Mouse (Mus musculus): ENCODE results near the gene Rpl9-ps6. TPM values are rescaled to one million over a fixed set of nuclear protein-coding genes. Genes with fewer than 3 reads are reported as not detected.
A peak's percentile ranks its signal among the peaks of the same experiment; 100 is the strongest.
"Not testable (repeated sequence)": the region's sequence is repeated elsewhere in the genome, so short reads cannot be mapped to it uniquely, and the experiment has no call there.

The Rpl9-ps6 gene
- total and polyA plus RNA-seq, 2 experiments from 2014 or later, result 35.0 to 53.9 TPM

- WGBS, result 86% methylated on average over 5 of the region's 5 CpGs
- no peak for TF ChIP-seq CTCF (IDR thresholded peaks at IDR 0.05; ENCODE audit: low read depth)
- no peaks in the 10 kb centered on the region for H3K9me3 ChIP-seq (ENCODE audit: low read length)
- no peak overlapping the region for H3K4me3 ChIP-seq (ENCODE audit: low read length)
- no peaks in the 10 kb centered on the region for H3K4me1 ChIP-seq (ENCODE audit: insufficient read depth, low read length)
- no peak overlapping the region for H3K9ac ChIP-seq (replicated peaks; ENCODE audit: low read length)
- no peak overlapping the region for H3K27ac ChIP-seq
- no peak for ATAC-seq
- H3K36me3 ChIP-seq (ENCODE audit: insufficient read depth, low read length), result peaks cover 10% of the 10 kb centered on the region; the same call in 1 of the 2 replicates
- DNase-seq (ENCODE audit: low spot score), result no peak
- H3K4me2 ChIP-seq (ENCODE audit: low read depth, low read length), result no peak overlapping the region
- H3K27me3 ChIP-seq (ENCODE audit: insufficient read depth, low read length), result no peaks in the 10 kb centered on the region
Measured at GRCm38 (mm10) chr19:32492981-32493380, 26.6 kb upstream of the Rpl9-ps6 start.

- peak; percentile 7; the same call in 1 of the 2 replicates for TF ChIP-seq CTCF (IDR thresholded peaks at IDR 0.05; ENCODE audit: low read depth)
- DNase-seq (ENCODE audit: low spot score) (no peak), ATAC-seq (no peak)
- no peak overlapping the region for H3K27ac ChIP-seq
- H3K9ac ChIP-seq (replicated peaks; ENCODE audit: low read length), result no peak overlapping the region
- no peak overlapping the region for H3K4me2 ChIP-seq (ENCODE audit: low read depth, low read length)
- H3K4me3 ChIP-seq (ENCODE audit: low read length), result no peak overlapping the region
- H3K9me3 ChIP-seq (ENCODE audit: low read length), result no peaks in the 10 kb centered on the region
- H3K36me3 ChIP-seq (ENCODE audit: insufficient read depth, low read length), result peaks cover 6% of the 10 kb centered on the region; the same call in 1 of the 2 replicates
- 98% methylated on average over 3 of the region's 3 CpGs for WGBS
- H3K4me1 ChIP-seq (ENCODE audit: insufficient read depth, low read length), result no peaks in the 10 kb centered on the region
- no peaks in the 10 kb centered on the region for H3K27me3 ChIP-seq (ENCODE audit: insufficient read depth, low read length)
Measured at GRCm38 (mm10) chr19:32492339-32492738, 26.0 kb upstream of the Rpl9-ps6 start.

- Histone ChIP-seq H3K36me3 (ENCODE audit: insufficient read depth, low read length) (peaks cover 5% of the 10 kb centered on the region; the same call in 1 of the 2 replicates), H3K4me1 (ENCODE audit: insufficient read depth, low read length) (peaks cover 5% of the 10 kb centered on the region; the same call in 1 of the 2 replicates), H3K4me3 (ENCODE audit: low read length) (no peak overlapping the region), H3K9me3 (ENCODE audit: low read length) (no peaks in the 10 kb centered on the region), H3K27me3 (ENCODE audit: insufficient read depth, low read length) (no peaks in the 10 kb centered on the region), H3K27ac (no peak overlapping the region), H3K4me2 (ENCODE audit: low read depth, low read length) (no peak overlapping the region), H3K9ac (replicated peaks; ENCODE audit: low read length) (no peak overlapping the region)
- WGBS, result 83% methylated on average over 2 of the region's 2 CpGs
- no peak for TF ChIP-seq CTCF (IDR thresholded peaks at IDR 0.05; ENCODE audit: low read depth)
- no peak for ATAC-seq
- no peak for DNase-seq (ENCODE audit: low spot score)
Measured at GRCm38 (mm10) chr19:32490976-32491375, 24.6 kb upstream of the Rpl9-ps6 start.

- WGBS, result 86% methylated on average over 12 of the region's 12 CpGs
- Histone ChIP-seq H3K27me3 (ENCODE audit: insufficient read depth, low read length) (no peaks in the 10 kb centered on the region), H3K27ac (no peak overlapping the region), H3K4me1 (ENCODE audit: insufficient read depth, low read length) (peaks cover 8% of the 10 kb centered on the region; the same call in 1 of the 2 replicates), H3K9ac (replicated peaks; ENCODE audit: low read length) (no peak overlapping the region), H3K4me3 (ENCODE audit: low read length) (no peak overlapping the region), H3K36me3 (ENCODE audit: insufficient read depth, low read length) (peaks cover 5% of the 10 kb centered on the region; the same call in 1 of the 2 replicates), H3K4me2 (ENCODE audit: low read depth, low read length) (no peak overlapping the region), H3K9me3 (ENCODE audit: low read length) (no peaks in the 10 kb centered on the region)
- ATAC-seq (no peak), DNase-seq (ENCODE audit: low spot score) (no peak)
- TF ChIP-seq CTCF (IDR thresholded peaks at IDR 0.05; ENCODE audit: low read depth), result no peak
Measured at GRCm38 (mm10) chr19:32489166-32489895, 23.0 kb upstream of the Rpl9-ps6 start.

- no peaks in the 10 kb centered on the region for H3K9me3 ChIP-seq (ENCODE audit: low read length)
- H3K27me3 ChIP-seq (ENCODE audit: insufficient read depth, low read length), result no peaks in the 10 kb centered on the region
- peaks cover 5% of the 10 kb centered on the region; the same call in 1 of the 2 replicates for H3K36me3 ChIP-seq (ENCODE audit: insufficient read depth, low read length)
- DNase-seq (ENCODE audit: low spot score) (no peak), ATAC-seq (no peak)
- H3K4me3 ChIP-seq (ENCODE audit: low read length), result no peak overlapping the region; the same call in 1 of the 2 replicates
- H3K4me2 ChIP-seq (ENCODE audit: low read depth, low read length), result peak overlapping the region; percentile 88
- WGBS, result 88% methylated on average over 8 of the region's 8 CpGs
- H3K27ac ChIP-seq, result no peak overlapping the region
- no peak overlapping the region for H3K9ac ChIP-seq (replicated peaks; ENCODE audit: low read length)
- peaks cover 8% of the 10 kb centered on the region; the same call in 1 of the 2 replicates for H3K4me1 ChIP-seq (ENCODE audit: insufficient read depth, low read length)
- no peak for TF ChIP-seq CTCF (IDR thresholded peaks at IDR 0.05; ENCODE audit: low read depth)
Measured at GRCm38 (mm10) chr19:32487595-32488255, 21.3 kb upstream of the Rpl9-ps6 start.

- Histone ChIP-seq H3K9ac (replicated peaks; ENCODE audit: low read length) (peak overlapping the region; percentile 78), H3K27ac (peak overlapping the region; percentile 86), H3K4me3 (ENCODE audit: low read length) (peak overlapping the region; percentile 76), H3K4me2 (ENCODE audit: low read depth, low read length) (peak overlapping the region; percentile 88)
- H3K9me3 ChIP-seq (ENCODE audit: low read length); H3K27me3 ChIP-seq (ENCODE audit: insufficient read depth, low read length); H3K36me3 ChIP-seq (ENCODE audit: insufficient read depth, low read length); H3K4me1 ChIP-seq (ENCODE audit: insufficient read depth, low read length): not testable (repeated sequence)
- peak; percentile 65 for DNase-seq (ENCODE audit: low spot score)
- peak; percentile 86 for ATAC-seq
- WGBS, result under 1% methylated on average over 41 of the region's 47 CpGs
- TF ChIP-seq CTCF (IDR thresholded peaks at IDR 0.05; ENCODE audit: low read depth), result peak; percentile 69
Measured at GRCm38 (mm10) chr19:32486106-32486724, 19.8 kb upstream of the Rpl9-ps6 start.
